In the genomic region with DNA sequence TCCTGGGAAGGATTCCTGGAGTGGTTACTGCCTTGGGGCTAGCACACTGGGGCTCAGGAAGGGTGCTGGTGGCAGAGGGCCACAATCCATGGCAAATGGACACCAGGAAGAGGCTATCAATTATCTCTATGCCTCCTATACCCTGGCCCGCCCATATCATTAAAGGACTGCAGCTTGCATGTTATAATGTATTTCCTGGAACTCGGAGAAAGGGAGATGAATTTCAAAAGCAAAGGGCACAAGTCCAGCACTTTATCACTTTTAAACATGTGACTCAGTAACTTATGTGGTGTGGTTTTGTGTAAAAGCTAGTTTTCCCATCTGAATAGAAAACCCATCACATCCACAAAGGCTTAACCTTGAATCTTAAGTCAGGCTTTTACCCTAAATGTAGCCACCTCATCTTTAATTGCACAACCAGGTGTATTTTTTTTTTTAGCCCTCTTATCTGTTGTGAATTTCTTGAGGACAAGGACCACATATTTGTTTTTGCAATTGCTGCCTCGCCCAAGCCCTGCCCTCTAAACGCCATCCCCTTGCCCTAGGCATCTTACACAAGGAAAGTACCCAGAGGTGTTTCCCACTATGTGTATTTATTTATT, we compare ENCODE assay signal across 14 mouse cellular contexts. TPM values are rescaled to one million over a fixed set of nuclear protein-coding genes. Genes with fewer than 3 reads are reported as not detected.
DNase-seq lines count a peak whose midpoint lies in the region; ATAC-seq and TF ChIP-seq lines count a peak whose summit lies in the region.
"Had no signal": no experiment of that assay in that cellular context is flagged by ENCODE, and none has a peak within 500 bp of the region (broad histone marks: within the 10 kb centered on the region; RNA-seq: fewer than 3 reads in every experiment).

No protein-coding gene starts in this region.

- 78% methylated on average over 4 of the region's 4 CpGs for WGBS in heart, embryonic 14.5 days
- 36% methylated on average over 4 of the region's 4 CpGs for WGBS in intestine, postnatal 0 days
- WGBS in limb, embryonic 10.5 days, result 80% methylated on average over 4 of the region's 4 CpGs
- WGBS in kidney, embryonic 14.5 days, result 73% methylated on average over 4 of the region's 4 CpGs

- no peak overlapping the region for H3K4me2 ChIP-seq in heart, embryonic 14.5 days (ENCODE audit: low read length)
- H3K4me2 ChIP-seq in intestine, postnatal 0 days (replicated peaks; ENCODE audit: low read depth), result peak overlapping the region; percentile 25
- H3K4me2 ChIP-seq in kidney, embryonic 14.5 days (replicated peaks; ENCODE audit: low read depth, low read length), result no peak overlapping the region
- H3K4me2 ChIP-seq: lung, embryonic 14.5 days; neural tube, embryonic 12.5 days had no signal

- H3K27me3 ChIP-seq in heart, embryonic 14.5 days (ENCODE audit: control insufficient read depth, insufficient read depth, low read length), result no peaks in the 10 kb centered on the region
- H3K27me3 ChIP-seq in intestine, postnatal 0 days (replicated peaks; ENCODE audit: control insufficient read depth, insufficient read depth, low read length), result no peaks in the 10 kb centered on the region
- H3K27me3 ChIP-seq in limb, embryonic 10.5 days (ENCODE audit: low read depth, poor library complexity, severe bottlenecking), result no peaks in the 10 kb centered on the region
- H3K27me3 ChIP-seq in kidney, embryonic 14.5 days (ENCODE audit: control insufficient read depth, insufficient read depth, low read length), result no peaks in the 10 kb centered on the region
- H3K27me3 ChIP-seq: neural tube, embryonic 12.5 days had no signal

- H3K36me3 ChIP-seq in heart, embryonic 14.5 days (ENCODE audit: control insufficient read depth, insufficient read depth, low read length), result no peaks in the 10 kb centered on the region
- no peaks in the 10 kb centered on the region for H3K36me3 ChIP-seq in intestine, postnatal 0 days (ENCODE audit: control insufficient read depth, insufficient read depth)
- no peaks in the 10 kb centered on the region for H3K36me3 ChIP-seq in limb, embryonic 10.5 days
- no peaks in the 10 kb centered on the region for H3K36me3 ChIP-seq in kidney, embryonic 14.5 days (ENCODE audit: control insufficient read depth, insufficient read depth, low read length)
- H3K36me3 ChIP-seq: neural tube, embryonic 12.5 days had no signal

- peaks cover 10 to 33% of the 10 kb centered on the region in 2 experiments for H3K4me1 ChIP-seq in heart, embryonic 14.5 days (ENCODE audit: control insufficient read depth in 2 of 2, insufficient read depth in 2 of 2, low read length in 2 of 2)
- 0 out of 2 replicates have a peak, but pooled peaks cover 9% of the 10 kb centered on the region for H3K4me1 ChIP-seq in intestine, postnatal 0 days (replicated peaks; ENCODE audit: control insufficient read depth, insufficient read depth, low read length)
- no peaks in the 10 kb centered on the region for H3K4me1 ChIP-seq in limb, embryonic 10.5 days
- no peaks in the 10 kb centered on the region for H3K4me1 ChIP-seq in kidney, embryonic 14.5 days (ENCODE audit: control insufficient read depth, insufficient read depth, low read length)
- H3K4me1 ChIP-seq: neural tube, embryonic 12.5 days had no signal

- no peak overlapping the region for H3K9ac ChIP-seq in heart, embryonic 14.5 days (ENCODE audit: low read length)
- no peak overlapping the region for H3K9ac ChIP-seq in intestine, postnatal 0 days (ENCODE audit: low read depth, low read length)
- no peak overlapping the region for H3K9ac ChIP-seq in kidney, embryonic 14.5 days (ENCODE audit: low read depth, low read length)
- H3K9ac ChIP-seq: lung, embryonic 14.5 days; neural tube, embryonic 12.5 days had no signal

- no peak for TF ChIP-seq CTCF in intestine, postnatal 0 days (IDR thresholded peaks at IDR 0.05; ENCODE audit: low read depth)

- H3K27ac ChIP-seq in heart, embryonic 14.5 days (replicated peaks in 1 of 2; ENCODE audit: control insufficient read depth in 1 of 2, insufficient read depth in 1 of 2, low read depth in 2 of 2, low read length in 2 of 2), result peak overlapping the region; percentile 74 to 98
- peak overlapping the region; percentile 83 for H3K27ac ChIP-seq in intestine, postnatal 0 days (ENCODE audit: low read depth, low read length)
- H3K27ac ChIP-seq in limb, embryonic 10.5 days, result no peak overlapping the region
- H3K27ac ChIP-seq in kidney, embryonic 14.5 days (ENCODE audit: low read depth, low read length), result no peak overlapping the region
- H3K27ac ChIP-seq: neural tube, embryonic 12.5 days had no signal

- intact Hi-C loops in heart, postnatal 10 days (cut with DNase I), result no loop called here

- H3K9me3 ChIP-seq in heart, embryonic 14.5 days (ENCODE audit: control insufficient read depth, low read length), result no peaks in the 10 kb centered on the region
- no peaks in the 10 kb centered on the region for H3K9me3 ChIP-seq in intestine, postnatal 0 days (ENCODE audit: control insufficient read depth)
- no peaks in the 10 kb centered on the region for H3K9me3 ChIP-seq in limb, embryonic 10.5 days (replicated peaks)
- no peaks in the 10 kb centered on the region for H3K9me3 ChIP-seq in kidney, embryonic 14.5 days (ENCODE audit: control insufficient read depth, low read length)
- H3K9me3 ChIP-seq: neural tube, embryonic 12.5 days had no signal

- H3K4me3 ChIP-seq in heart, embryonic 14.5 days (ENCODE audit: control insufficient read depth in 1 of 2, insufficient read depth in 1 of 2, low read depth in 1 of 2, low read length in 2 of 2), result no peak overlapping the region
- H3K4me3 ChIP-seq in intestine, postnatal 0 days (ENCODE audit: low read depth, low read length), result no peak overlapping the region
- no peak overlapping the region for H3K4me3 ChIP-seq in limb, embryonic 10.5 days
- no peak overlapping the region for H3K4me3 ChIP-seq in kidney, embryonic 14.5 days (ENCODE audit: low read length)
- H3K4me3 ChIP-seq: neural tube, embryonic 12.5 days had no signal

- no peak for DNase-seq in heart, postnatal 10 days
- peak; percentile 57 for DNase-seq in MEL-GATA-1-ER (ENCODE audit: extremely low read depth, low read depth)
- no peak for DNase-seq in limb, embryonic 10.5 days (ENCODE audit: low spot score)
- DNase-seq: cerebellum, adult 9-10 months; embryo, embryonic 11 days; kidney, postnatal 4 days; lung, embryonic 14.5 days; midbrain, embryonic 14.5 days; thymus, postnatal 14 days had no signal

- ATAC-seq in heart, embryonic 14.5 days (ENCODE audit: insufficient number of reproducible peaks, insufficient read depth, low FRiP score, low read depth), result no peak
- ATAC-seq in intestine, postnatal 0 days, result peak; percentile 67
- ATAC-seq in megakaryocyte-erythroid progenitor cell, adult 5-6 weeks (replicated peaks; ENCODE audit: low FRiP score, low TSS enrichment, poor library complexity, severe bottlenecking), result peak; percentile 45
- ATAC-seq in kidney, embryonic 14.5 days (ENCODE audit: low FRiP score, low TSS enrichment), result no peak

RNA-seq across cellular contexts. Expression of a gene that starts 27.4 kb away (rescaled TPM):
- polyA plus RNA-seq in heart, embryonic 14.5 days (2014; fragmentation: Nextera tagmentation; extraction: Ambion mirVana), result 10.5 and 10.9 TPM in 2 replicates
- 10 to 100 TPM; 25.3 to 27.0 TPM for total RNA-seq in heart, postnatal 10 days (2021)
- polyA plus RNA-seq in intestine, postnatal 0 days (2015; fragmentation: Nextera tagmentation; extraction: Ambion mirVana), result 29.4 and 31.5 TPM in 2 replicates
- 20.8 and 25.4 TPM in 2 replicates for total RNA-seq in megakaryocyte-erythroid progenitor cell, adult 5-6 weeks (2014; fragmentation: Nextera tagmentation)
- 8.4 and 10.6 TPM in 2 replicates for total RNA-seq in megakaryocyte-erythroid progenitor cell, adult 5-6 weeks (2017)
- 0.28 and 0.50 TPM in 2 replicates for polyA plus RNA-seq in limb, embryonic 10.5 days (2016; fragmentation: Nextera tagmentation; extraction: Ambion mirVana)
- 3.1 and 3.3 TPM in 2 replicates for polyA plus RNA-seq in kidney, embryonic 14.5 days (2014; fragmentation: Nextera tagmentation; extraction: Ambion mirVana)

RNA-seq across cellular contexts. Expression of a gene that starts 51.1 kb away (rescaled TPM):
- polyA plus RNA-seq in heart, embryonic 14.5 days (2014; fragmentation: Nextera tagmentation; extraction: Ambion mirVana), result 49.2 and 49.8 TPM in 2 replicates
- 10 to 100 TPM; 27.3 to 28.3 TPM for total RNA-seq in heart, postnatal 10 days (2021)
- polyA plus RNA-seq in intestine, postnatal 0 days (2015; fragmentation: Nextera tagmentation; extraction: Ambion mirVana), result 40.5 and 45.0 TPM in 2 replicates
- 38.7 and 54.7 TPM in 2 replicates for total RNA-seq in megakaryocyte-erythroid progenitor cell, adult 5-6 weeks (2014; fragmentation: Nextera tagmentation)
- 5.6 and 7.7 TPM in 2 replicates for total RNA-seq in megakaryocyte-erythroid progenitor cell, adult 5-6 weeks (2017)
- 39.3 and 44.3 TPM in 2 replicates for polyA plus RNA-seq in limb, embryonic 10.5 days (2016; fragmentation: Nextera tagmentation; extraction: Ambion mirVana)
- polyA plus RNA-seq in kidney, embryonic 14.5 days (2014; fragmentation: Nextera tagmentation; extraction: Ambion mirVana), result 52.9 and 54.6 TPM in 2 replicates

Comparison
In these comparisons a context has a peak if more than half of its experiments do, and no peak if none do; other contexts are left out.
1. ATAC-seq: peak in intestine, postnatal 0 days (single experiment) and megakaryocyte-erythroid progenitor cell, adult 5-6 weeks (single experiment); none in heart, embryonic 14.5 days (single experiment) and kidney, embryonic 14.5 days (single experiment).
2. H3K27ac ChIP-seq: peak in heart, embryonic 14.5 days (2 of 2) and intestine, postnatal 0 days (single experiment); none in limb, embryonic 10.5 days (single experiment) and kidney, embryonic 14.5 days (single experiment).